In the genomic region with DNA sequence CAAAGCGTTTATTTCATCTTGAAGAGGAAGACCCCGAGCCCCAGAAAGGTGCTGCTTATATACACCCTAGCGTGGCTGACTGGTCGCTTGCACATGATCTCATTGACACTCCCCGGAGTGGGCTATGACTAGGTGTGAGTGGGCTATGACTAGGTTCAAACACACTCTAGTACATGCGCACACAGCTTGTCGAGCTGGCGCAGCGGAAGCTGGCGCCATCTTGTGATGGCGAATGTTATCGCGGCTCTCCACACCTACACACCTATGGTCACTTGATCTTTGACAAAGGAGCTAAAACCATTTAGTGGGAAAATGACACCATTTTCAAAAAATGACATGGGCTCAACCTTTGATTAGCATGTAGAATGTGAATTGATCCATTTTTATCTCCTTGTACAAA, we compare ENCODE assay signal across 19 mouse cellular contexts.
A peak's percentile ranks its signal among the peaks of the same experiment; 100 is the strongest.
DNase-seq lines count a peak whose midpoint lies in the region; ATAC-seq and TF ChIP-seq lines count a peak whose summit lies in the region.
"Had no signal": no experiment of that assay in that cellular context is flagged by ENCODE, and none has a peak within 500 bp of the region (broad histone marks: within the 10 kb centered on the region; RNA-seq: fewer than 3 reads in every experiment).

No protein-coding gene starts in this region.

- H3K4me1 ChIP-seq in intestine, postnatal 0 days (replicated peaks; ENCODE audit: control insufficient read depth, insufficient read depth, low read length) = no peaks in the 10 kb centered on the region
- no peaks in the 10 kb centered on the region for H3K4me1 ChIP-seq in intestine, embryonic 16.5 days (ENCODE audit: control insufficient read depth, insufficient read depth, low read length)
- H3K4me1 ChIP-seq in CH12.LX (ENCODE audit: control insufficient read depth in 1 of 2, insufficient read depth in 2 of 2) (no peaks in the 10 kb centered on the region), ES-Bruce4 (ENCODE audit: control insufficient read depth, insufficient read depth, low read length) (no peaks in the 10 kb centered on the region)
- H3K4me1 ChIP-seq: embryonic facial prominence, embryonic 12.5 days; midbrain, embryonic 15.5 days had no signal

- WGBS in intestine, postnatal 0 days = 46% methylated on average over 13 of the region's 13 CpGs
- WGBS in intestine, embryonic 16.5 days = 49% methylated on average over 13 of the region's 13 CpGs

- H3K36me3 ChIP-seq in intestine, postnatal 0 days (ENCODE audit: control insufficient read depth, insufficient read depth) = no peaks in the 10 kb centered on the region
- H3K36me3 ChIP-seq in intestine, embryonic 16.5 days (ENCODE audit: control insufficient read depth, insufficient read depth, low read length) = no peaks in the 10 kb centered on the region
- H3K36me3 ChIP-seq in CH12.LX (replicated peaks in 1 of 2; ENCODE audit: control insufficient read depth in 1 of 2, insufficient read depth in 1 of 2, low read length in 1 of 2) (no peaks in the 10 kb centered on the region), ES-Bruce4 (ENCODE audit: control insufficient read depth, insufficient read depth, low read length, poor library complexity, severe bottlenecking) (no peaks in the 10 kb centered on the region)
- H3K36me3 ChIP-seq: embryonic facial prominence, embryonic 12.5 days; midbrain, embryonic 15.5 days had no signal

- DNase-seq in CH12.LX (ENCODE audit: extremely low read depth) = no peak
- no peak for DNase-seq in brain, embryonic 14.5 days (ENCODE audit: low read depth)
- no peak for DNase-seq in layer of hippocampus, adult 2 months (ENCODE audit: low spot score in 2 of 2)
- DNase-seq in retina, postnatal 1 day = no peak
- DNase-seq: adrenal gland, postnatal 25 days; cerebellum, postnatal 14 days; heart, adult 11 months; heart, postnatal 4 days; layer of hippocampus, postnatal 36 days; liver; right cerebral cortex, postnatal 14 days had no signal

- H3K27me3 ChIP-seq in intestine, postnatal 0 days (replicated peaks; ENCODE audit: control insufficient read depth, insufficient read depth, low read length) = no peaks in the 10 kb centered on the region
- no peaks in the 10 kb centered on the region for H3K27me3 ChIP-seq in intestine, embryonic 16.5 days (replicated peaks; ENCODE audit: control insufficient read depth, insufficient read depth, low read length)
- H3K27me3 ChIP-seq in CH12.LX (replicated peaks) (no peaks in the 10 kb centered on the region), ES-Bruce4 (ENCODE audit: control insufficient read depth, insufficient read depth, low read length, poor library complexity, severe bottlenecking) (no peaks in the 10 kb centered on the region)
- H3K27me3 ChIP-seq: embryonic facial prominence, embryonic 12.5 days; midbrain, embryonic 15.5 days had no signal

- H3K79me2 ChIP-seq in CH12.LX (replicated peaks; ENCODE audit: control insufficient read depth, extremely low read depth, insufficient read depth, poor library complexity, severe bottlenecking) = no peaks in the 10 kb centered on the region

- TF ChIP-seq POLR2A in CH12.LX (IDR thresholded peaks at IDR 0.05; ENCODE audit: low read depth, low read length) (no peak), ES-Bruce4 (IDR thresholded peaks at IDR 0.05; ENCODE audit: insufficient read depth, low read length) (no peak)
- no peak for TF ChIP-seq POLR2A in brain, embryonic 14.5 days (IDR thresholded peaks at IDR 0.05; ENCODE audit: borderline replicate concordance, extremely low read depth, insufficient read depth, insufficient read length, poor library complexity, severe bottlenecking)

- in situ Hi-C loops in CH12.LX (cut with MboI; ENCODE audit: low pct_ligation_motif_present, low pct_unique_long_range_greater_than_20kb, low sequenced_read_pairs) = no loop called here

- peak; percentile 32; the same call in 1 of the 2 replicates for TF ChIP-seq CTCF in intestine, postnatal 0 days (IDR thresholded peaks at IDR 0.05; ENCODE audit: low read depth)
- TF ChIP-seq CTCF in CH12.LX (conservative IDR thresholded peaks at IDR 0.05 in 1 of 2, IDR thresholded peaks at IDR 0.05 in 1 of 2; ENCODE audit: low read depth in 2 of 2, low read length in 2 of 2) (peak; percentile 36 to 79; a peak in 3 of 4 replicates), ES-Bruce4 (IDR thresholded peaks at IDR 0.05; ENCODE audit: low read depth, low read length) (peak; percentile 87)
- peak; percentile 19; the same call in 1 of the 2 replicates for TF ChIP-seq CTCF in brain, embryonic 14.5 days (IDR thresholded peaks at IDR 0.05; ENCODE audit: borderline replicate concordance, extremely low read depth, insufficient read depth, insufficient read length)
- TF ChIP-seq CTCF in layer of hippocampus, adult 2 months (conservative IDR thresholded peaks at IDR 0.05) = no peak

- H3K4me3 ChIP-seq in intestine, postnatal 0 days (ENCODE audit: low read depth, low read length) = no peak overlapping the region
- H3K4me3 ChIP-seq in intestine, embryonic 16.5 days (ENCODE audit: low read length) = no peak overlapping the region
- H3K4me3 ChIP-seq in CH12.LX (replicated peaks in 1 of 3; ENCODE audit: low read depth in 2 of 3, low read length in 2 of 3, poor library complexity in 1 of 3) = no peak overlapping the region
- H3K4me3 ChIP-seq in ES-Bruce4 (ENCODE audit: low read depth, low read length) = no peak overlapping the region
- H3K4me3 ChIP-seq in layer of hippocampus, adult 2 months = no peak overlapping the region
- H3K4me3 ChIP-seq: embryonic facial prominence, embryonic 12.5 days; midbrain, embryonic 15.5 days had no signal

- no peak for ATAC-seq in intestine, postnatal 0 days
- ATAC-seq in intestine, embryonic 16.5 days = no peak
- ATAC-seq: activated CD4-positive, CD25-positive, alpha-beta regulatory T cell, adult 4 months; inflammation-experienced regulatory T-cells, adult 6 months; lung, postnatal 0 days; midbrain, embryonic 15.5 days had no signal

- TF ChIP-seq RAD21 in CH12.LX (IDR thresholded peaks at IDR 0.05; ENCODE audit: low read depth, low read length) = peak; percentile 73

- dilution Hi-C loops in CH12.LX (cut with MboI; ENCODE audit: extremely low pct_ligation_motif_present, extremely low pct_unique_long_range_greater_than_20kb, low sequenced_read_pairs) = no loop called here

- H3K4me2 ChIP-seq in intestine, postnatal 0 days (replicated peaks; ENCODE audit: low read depth) = no peak overlapping the region
- no peak overlapping the region for H3K4me2 ChIP-seq in intestine, embryonic 16.5 days (ENCODE audit: low read depth, low read length)
- H3K4me2 ChIP-seq in CH12.LX (ENCODE audit: insufficient read depth, low read depth, poor library complexity, severe bottlenecking) = no peak overlapping the region
- H3K4me2 ChIP-seq: embryonic facial prominence, embryonic 12.5 days; midbrain, embryonic 15.5 days had no signal

- TF ChIP-seq EP300 in CH12.LX (IDR thresholded peaks at IDR 0.05; ENCODE audit: low read length) (no peak), ES-Bruce4 (IDR thresholded peaks at IDR 0.05; ENCODE audit: insufficient read depth, low read depth, low read length) (no peak)

- H3K9ac ChIP-seq in intestine, postnatal 0 days (ENCODE audit: low read depth, low read length) = no peak overlapping the region
- H3K9ac ChIP-seq in intestine, embryonic 16.5 days (ENCODE audit: low read depth, low read length) = no peak overlapping the region
- H3K9ac ChIP-seq in CH12.LX (ENCODE audit: insufficient read depth, low read depth) = no peak overlapping the region
- no peak overlapping the region for H3K9ac ChIP-seq in ES-Bruce4 (ENCODE audit: low read depth, poor library complexity, severe bottlenecking)
- H3K9ac ChIP-seq: embryonic facial prominence, embryonic 12.5 days; midbrain, embryonic 15.5 days had no signal

- no peaks in the 10 kb centered on the region for H3K9me3 ChIP-seq in intestine, postnatal 0 days (ENCODE audit: control insufficient read depth)
- H3K9me3 ChIP-seq in intestine, embryonic 16.5 days (ENCODE audit: control insufficient read depth, low read length) = no peaks in the 10 kb centered on the region
- no peaks in the 10 kb centered on the region for H3K9me3 ChIP-seq in CH12.LX (replicated peaks; ENCODE audit: low read length)
- H3K9me3 ChIP-seq in ES-Bruce4 (replicated peaks; ENCODE audit: control insufficient read depth, insufficient read depth, low read length, poor library complexity, severe bottlenecking) = no peaks in the 10 kb centered on the region
- H3K9me3 ChIP-seq: embryonic facial prominence, embryonic 12.5 days; midbrain, embryonic 15.5 days had no signal

- H3K27ac ChIP-seq in intestine, postnatal 0 days (ENCODE audit: low read depth, low read length) = no peak overlapping the region
- H3K27ac ChIP-seq in intestine, embryonic 16.5 days (ENCODE audit: low read length) = no peak overlapping the region
- H3K27ac ChIP-seq in CH12.LX (ENCODE audit: insufficient read depth, low read depth) (no peak overlapping the region), ES-Bruce4 (ENCODE audit: insufficient read depth, low read length) (no peak overlapping the region)
- no peak overlapping the region for H3K27ac ChIP-seq in layer of hippocampus, adult 2 months
- H3K27ac ChIP-seq: embryonic facial prominence, embryonic 12.5 days; midbrain, embryonic 15.5 days had no signal

TF ChIP-seq in CH12.LX, 34 proteins besides CTCF, POLR2A, EP300 and RAD21:
- peak; percentile 22; the same call in 1 of the 2 replicates for TF ChIP-seq ZC3H11A (IDR thresholded peaks at IDR 0.05; ENCODE audit: low read depth, low read length)
- peak; percentile 83 for TF ChIP-seq SMC3 (IDR thresholded peaks at IDR 0.05; ENCODE audit: low read depth, low read length)
- TF ChIP-seq NRF1 (IDR thresholded peaks at IDR 0.05; ENCODE audit: low read depth, low read length) = peak; percentile 62
- no peak for TF ChIP-seq TCF12 (IDR thresholded peaks at IDR 0.05; ENCODE audit: low read depth, low read length)
